Mouse (Mus musculus) myocyte (in vitro differentiated cells): ENCODE data around the gene Abca6. TPM values are rescaled to one million over a fixed set of nuclear protein-coding genes. Genes with fewer than 3 reads are reported as not detected.

Source experiments
- H3K27me3 ChIP-seq: one replicate; pipeline ENCODE4 v1.6.1; 2011; ENCODE audit not compliant: control insufficient read depth, insufficient read depth, insufficient read length
- H3K36me3 ChIP-seq: one replicate; pipeline ENCODE4 v1.6.1; 2011; ENCODE audit not compliant: control insufficient read depth, insufficient read depth
- H3K4me2 ChIP-seq: one replicate; pipeline ENCODE4 v1.6.1; 2011; ENCODE audit warnings: low read depth, control low read depth
- H3K4me3 ChIP-seq: one replicate; pipeline ENCODE4 v1.5.1; 2011; ENCODE audit warnings: mild to moderate bottlenecking, control low read depth, moderate library complexity
- H3K79me2 ChIP-seq: one replicate; pipeline ENCODE4 v1.6.1; 2011; ENCODE audit not compliant: control insufficient read depth, insufficient read depth
- H3ac ChIP-seq: one replicate; pipeline ENCODE4 v1.6.1; 2011; ENCODE audit not compliant: control insufficient read depth, insufficient read length
- CEBPB ChIP-seq: IDR thresholded peaks from 2 replicates; pipeline ENCODE4 v1.6.1; 2011; ENCODE audit warnings: mild to moderate bottlenecking, moderate library complexity; ENCODE audit not compliant: poor library complexity, insufficient read depth, severe bottlenecking
- E2F4 ChIP-seq: IDR thresholded peaks from one replicate; pipeline ENCODE4 v1.6.1; 2011; ENCODE audit warnings: mild to moderate bottlenecking, control low read depth, moderate library complexity; ENCODE audit not compliant: insufficient read depth
- MAX ChIP-seq: IDR thresholded peaks from one replicate; pipeline ENCODE4 v1.6.1; 2011; ENCODE audit warnings: low read depth, mild to moderate bottlenecking, control low read depth
- MYOD1 ChIP-seq, 3 experiments: IDR thresholded peaks; one replicate each; pipeline ENCODE4 v1.6.1; 2011; ENCODE audit warnings: control low read depth in 2 of 3, low read depth in 2 of 3, mild to moderate bottlenecking in 2 of 3, moderate library complexity in 1 of 3; ENCODE audit not compliant: insufficient read length in 2 of 3, control insufficient read depth in 1 of 3
- MYOG ChIP-seq, 3 experiments: IDR thresholded peaks; one replicate each; pipeline ENCODE4 v1.6.1; 2011; ENCODE audit warnings: control low read depth in 2 of 3, low read depth in 2 of 3, mild to moderate bottlenecking in 2 of 3; ENCODE audit not compliant: insufficient read length in 2 of 3, control insufficient read depth in 1 of 3, insufficient read depth in 1 of 3
- POLR2A ChIP-seq: IDR thresholded peaks from one replicate; pipeline ENCODE4 v1.6.1; 2011; ENCODE audit warnings: low read depth, mild to moderate bottlenecking, control low read depth, moderate library complexity; ENCODE audit not compliant: insufficient read length
- POLR2AphosphoS2 ChIP-seq: IDR thresholded peaks from one replicate; pipeline ENCODE4 v1.6.1; 2011; ENCODE audit warnings: low read depth, control low read depth; ENCODE audit not compliant: insufficient read length
- REST ChIP-seq: IDR thresholded peaks from one replicate; pipeline ENCODE4 v1.6.1; 2011; ENCODE audit warnings: mild to moderate bottlenecking, control low read depth, moderate library complexity; ENCODE audit not compliant: insufficient read depth, insufficient read length
- SRF ChIP-seq: IDR thresholded peaks from one replicate; pipeline ENCODE4 v1.6.1; 2011; ENCODE audit warnings: low read depth; ENCODE audit not compliant: control insufficient read depth, insufficient read length
- TCF12 ChIP-seq: IDR thresholded peaks from one replicate; pipeline ENCODE4 v1.6.1; 2011; ENCODE audit warnings: mild to moderate bottlenecking, control low read depth; ENCODE audit not compliant: poor library complexity, insufficient read depth, severe bottlenecking
- TCF3 ChIP-seq: IDR thresholded peaks from one replicate; pipeline ENCODE4 v1.6.1; 2011; ENCODE audit warnings: low read depth, control low read depth; ENCODE audit not compliant: insufficient read length
- USF1 ChIP-seq: IDR thresholded peaks from one replicate; pipeline ENCODE4 v1.6.1; 2011; ENCODE audit warnings: low read depth, mild to moderate bottlenecking, control low read depth, moderate library complexity
- polyA plus RNA-seq: library from polyadenylated mRNA; unstranded; fragments of >200 nt; fragmentation: generic; extraction: Trizol; gene quantifications from one replicate; pipeline ENCODE4 v1.2.1, GENCODE M21; 2012; ENCODE audit warnings: missing spikeins

The Abca6 gene
- polyA plus RNA-seq, 1 experiment: not detected

DNA sequence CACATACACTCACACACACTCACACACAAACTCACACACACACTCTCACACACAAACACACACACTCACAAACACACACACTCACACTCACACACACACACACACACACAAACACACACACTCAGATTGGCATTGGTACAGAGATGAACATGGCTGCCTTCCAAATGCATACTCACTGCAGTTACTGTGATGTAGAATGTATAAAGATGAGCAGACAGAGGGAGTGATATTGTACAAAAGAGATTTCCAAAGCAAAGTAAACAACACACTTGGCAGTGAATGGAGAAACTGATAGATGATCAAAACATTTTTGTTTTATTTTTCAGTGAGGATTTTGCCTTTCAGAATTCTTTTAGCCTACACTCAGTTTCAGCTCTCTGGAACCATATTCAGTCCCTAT, 34.5 kb downstream of the Abca6 start:
- TF ChIP-seq TCF3 (no peak), POLR2A (no peak), E2F4 (no peak)
- no peak overlapping the region for H3ac ChIP-seq
- no peak overlapping the region for H3K4me3 ChIP-seq
- H3K79me2 ChIP-seq: no peaks in the 10 kb centered on the region
- no peak overlapping the region for H3K4me2 ChIP-seq
- H3K27me3 ChIP-seq: no peaks in the 10 kb centered on the region
- no peaks in the 10 kb centered on the region for H3K36me3 ChIP-seq

GRCm38 (mm10) chr11:110203930-110204329, 47.6 kb downstream of the Abca6 start:
- H3K79me2 ChIP-seq: no peaks in the 10 kb centered on the region
- H3K36me3 ChIP-seq: no peaks in the 10 kb centered on the region
- H3K4me3 ChIP-seq: no peak overlapping the region
- H3K27me3 ChIP-seq: no peaks in the 10 kb centered on the region
- H3K4me2 ChIP-seq: no peak overlapping the region
- no peak overlapping the region for H3ac ChIP-seq
- no peak for TF ChIP-seq POLR2AphosphoS2

DNA sequence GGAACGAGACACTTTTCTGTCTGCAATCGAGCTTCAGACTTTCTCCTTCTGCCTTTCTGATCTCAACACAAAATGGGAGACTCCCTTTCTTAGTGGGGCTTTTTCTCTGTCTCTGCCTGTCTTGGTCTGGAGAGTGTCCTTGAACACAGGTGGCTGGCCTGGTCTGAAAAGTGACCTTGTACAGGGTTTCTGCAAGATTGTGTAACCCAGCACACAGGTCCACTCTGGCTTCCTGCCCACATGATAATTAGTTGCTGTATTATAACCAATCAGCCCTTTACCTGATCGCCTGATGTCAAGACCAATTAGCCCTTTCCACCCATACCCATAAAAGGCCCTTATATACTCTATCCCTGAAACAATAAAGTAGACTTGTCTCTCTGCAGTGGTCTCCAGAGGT, 52.7 kb downstream of the Abca6 start:
- Histone ChIP-seq H3K79me2 (no peaks in the 10 kb centered on the region), H3ac (no peak overlapping the region), H3K4me2 (no peak overlapping the region), H3K4me3 (no peak overlapping the region), H3K27me3 (no peaks in the 10 kb centered on the region), H3K36me3 (no peaks in the 10 kb centered on the region)
- no peak for TF ChIP-seq E2F4
- TF ChIP-seq TCF12: no peak
- no peak for TF ChIP-seq CEBPB
- no peak for TF ChIP-seq USF1
- no peak for TF ChIP-seq TCF3
- TF ChIP-seq POLR2AphosphoS2: no peak
- no peak for TF ChIP-seq MAX
- no peak for TF ChIP-seq MYOD1 (IDR thresholded peaks at IDR 0.05; ENCODE audit: control insufficient read depth in 1 of 3, insufficient read length in 2 of 3, low read depth in 2 of 3)
- TF ChIP-seq SRF: no peak
- TF ChIP-seq REST: no peak
- no peak for TF ChIP-seq POLR2A
- TF ChIP-seq MYOG (IDR thresholded peaks at IDR 0.05; ENCODE audit: control insufficient read depth in 1 of 3, insufficient read depth in 1 of 3, insufficient read length in 2 of 3, low read depth in 2 of 3): no peak

DNA sequence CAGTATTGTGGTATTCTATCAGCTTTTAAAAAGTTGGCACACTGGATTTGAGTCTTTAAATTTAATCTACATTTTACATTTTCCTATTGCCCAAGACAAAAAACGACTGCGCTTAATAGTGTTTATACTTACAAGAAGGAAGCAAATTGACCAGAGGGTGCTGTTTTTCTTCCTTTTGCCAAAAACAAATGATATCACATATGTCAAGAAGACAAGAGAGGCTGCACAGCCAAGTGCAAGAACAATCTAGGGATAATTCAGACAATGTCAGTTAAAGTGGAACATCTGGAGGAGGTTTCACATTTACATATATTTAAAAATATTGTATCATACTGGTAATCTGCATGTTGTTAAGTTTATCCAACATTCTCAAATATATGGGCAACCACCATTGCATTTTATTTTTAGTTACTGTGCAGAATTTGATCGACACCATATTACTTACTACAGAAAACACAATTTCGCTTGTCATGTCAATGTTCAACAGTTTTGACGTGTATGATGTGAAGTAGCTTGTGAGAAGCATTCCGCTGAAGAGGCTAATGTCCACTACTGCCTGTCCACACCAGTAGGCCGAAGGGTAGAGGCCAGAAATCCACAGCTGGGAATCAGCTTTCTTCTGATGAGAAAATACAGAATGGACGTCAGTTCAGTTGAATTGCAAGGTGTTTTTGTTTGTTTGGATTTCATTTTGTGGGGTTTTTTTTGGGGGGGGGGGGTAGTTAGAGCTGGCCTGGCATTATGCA, 54.8 kb downstream of the Abca6 start:
- no peaks in the 10 kb centered on the region for H3K36me3 ChIP-seq
- no peak overlapping the region for H3ac ChIP-seq
- H3K4me3 ChIP-seq: no peak overlapping the region
- TF ChIP-seq MYOG (IDR thresholded peaks at IDR 0.05; ENCODE audit: control insufficient read depth in 1 of 3, insufficient read depth in 1 of 3, insufficient read length in 2 of 3, low read depth in 2 of 3) (no peak), MYOD1 (IDR thresholded peaks at IDR 0.05; ENCODE audit: control insufficient read depth in 1 of 3, insufficient read length in 2 of 3, low read depth in 2 of 3) (no peak), POLR2A (no peak), CEBPB (no peak), E2F4 (no peak), SRF (no peak), POLR2AphosphoS2 (no peak), USF1 (no peak), TCF12 (no peak), MAX (no peak), REST (no peak), TCF3 (no peak)
- H3K79me2 ChIP-seq: no peaks in the 10 kb centered on the region
- no peak overlapping the region for H3K4me2 ChIP-seq
- no peaks in the 10 kb centered on the region for H3K27me3 ChIP-seq

DNA sequence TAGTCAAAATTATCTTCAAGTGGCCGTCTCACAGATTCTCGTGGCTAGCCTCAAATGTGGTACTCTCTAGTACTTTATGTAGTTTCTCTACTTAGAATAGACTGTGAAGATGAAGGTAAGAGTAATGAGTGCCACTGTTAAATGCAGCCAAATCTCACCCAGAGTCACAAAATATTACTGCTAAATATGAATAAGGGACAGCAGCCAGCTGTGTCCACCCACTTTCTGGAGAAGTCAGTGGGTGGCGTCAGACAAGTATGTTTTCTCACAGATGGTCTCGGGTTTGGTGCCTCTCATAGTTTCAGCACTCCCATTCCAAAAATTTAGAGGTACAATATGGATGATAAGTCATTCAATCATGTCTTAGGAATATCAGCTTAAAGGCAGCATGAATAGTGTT, 56.3 kb downstream of the Abca6 start:
- no peak overlapping the region for H3K4me3 ChIP-seq
- H3K79me2 ChIP-seq: no peaks in the 10 kb centered on the region
- no peak for TF ChIP-seq MYOD1 (IDR thresholded peaks at IDR 0.05; ENCODE audit: control insufficient read depth in 1 of 3, insufficient read length in 2 of 3, low read depth in 2 of 3)
- no peak for TF ChIP-seq TCF12
- no peak for TF ChIP-seq MAX
- no peak for TF ChIP-seq USF1
- TF ChIP-seq CEBPB: no peak
- TF ChIP-seq SRF: no peak
- no peak for TF ChIP-seq E2F4
- TF ChIP-seq POLR2A: no peak
- TF ChIP-seq REST: no peak
- no peak for TF ChIP-seq POLR2AphosphoS2
- TF ChIP-seq MYOG (IDR thresholded peaks at IDR 0.05; ENCODE audit: control insufficient read depth in 1 of 3, insufficient read depth in 1 of 3, insufficient read length in 2 of 3, low read depth in 2 of 3): no peak
- no peak for TF ChIP-seq TCF3
- H3ac ChIP-seq: no peak overlapping the region
- H3K36me3 ChIP-seq: no peaks in the 10 kb centered on the region
- H3K27me3 ChIP-seq: no peaks in the 10 kb centered on the region
- no peak overlapping the region for H3K4me2 ChIP-seq
